Mouse (Mus musculus) midbrain, postnatal 0 days (tissue): ENCODE results near the gene Tead1. TPM values are rescaled to one million over a fixed set of nuclear protein-coding genes. Genes with fewer than 3 reads are reported as not detected.

Experiments used
- ATAC-seq: fragments of 200-750 bp; cut with Nextera tagmentation; 2 replicates; pipeline ENCODE4 v1.8.0; 2017; ENCODE audit warnings: moderate number of reproducible peaks, mild to moderate bottlenecking, moderate TSS enrichment, moderate library complexity; ENCODE audit not compliant: low FRiP score
- DNase-seq: peaks from one replicate; pipeline ENCODE4 v3.0.0-alpha.2; 2015; ENCODE audit warnings: low spot score
- H3K27ac ChIP-seq: fragments of 300-500 bp; sonication (generic); 2 replicates; pipeline ENCODE4 v1.5.1; 2014; ENCODE audit warnings: low read depth, mild to moderate bottlenecking, low read length, mixed read lengths
- H3K27me3 ChIP-seq: fragments of 300-500 bp; sonication (generic); 2 replicates; pipeline ENCODE4 v1.6.1; 2014; ENCODE audit warnings: low read length, control low read depth, mixed read lengths; ENCODE audit not compliant: insufficient read depth
- H3K36me3 ChIP-seq: fragments of 300-500 bp; sonication (generic); 2 replicates; pipeline ENCODE4 v1.6.1; 2014; ENCODE audit warnings: low read length, control low read depth, mixed read lengths; ENCODE audit not compliant: insufficient read depth
- H3K4me1 ChIP-seq: fragments of 300-500 bp; sonication (generic); 2 replicates; pipeline ENCODE4 v1.6.1; 2014; ENCODE audit warnings: mild to moderate bottlenecking, control low read depth, antibody characterized with exemption, low read length, mixed read lengths; ENCODE audit not compliant: insufficient read depth
- H3K4me2 ChIP-seq: fragments of 300-500 bp; sonication (generic); 2 replicates; pipeline ENCODE4 v1.6.1; 2014; ENCODE audit warnings: low read depth, mild to moderate bottlenecking, low read length, mixed read lengths; ENCODE audit not compliant: poor library complexity, severe bottlenecking
- H3K4me3 ChIP-seq: fragments of 300-500 bp; sonication (generic); 2 replicates; pipeline ENCODE4 v1.5.1; 2014; ENCODE audit warnings: low read depth, mild to moderate bottlenecking, low read length, moderate library complexity
- H3K9ac ChIP-seq: fragments of 300-500 bp; sonication (generic); replicated peaks from 2 replicates; pipeline ENCODE4 v1.6.1; 2014; ENCODE audit warnings: mild to moderate bottlenecking, low read length, moderate library complexity, mixed read lengths; ENCODE audit not compliant: poor library complexity, severe bottlenecking
- H3K9me3 ChIP-seq: fragments of 300-500 bp; sonication (generic); 2 replicates; pipeline ENCODE4 v1.6.1; 2016; ENCODE audit warnings: low read length, control low read depth
- CTCF ChIP-seq: IDR thresholded peaks from 2 replicates; pipeline ENCODE4 v1.5.1; 2016; ENCODE audit warnings: antibody characterized with exemption, mild to moderate bottlenecking
- WGBS: fragments of 180-500 bp; shearing (Covaris S2); extraction: QIAGEN DNeasy Blood & Tissue Kit; methylation state at CpG from one replicate; pipeline ENCODE4 v1.1.7; 2014; 5-methylcytosine and 5-hydroxymethylcytosine counted together
- polyA plus RNA-seq: library from polyadenylated mRNA; unstranded; fragments of >200 nt; fragmentation: Nextera tagmentation; extraction: Ambion mirVana; gene quantifications from 2 replicates; pipeline ENCODE4 v1.2.1, GENCODE M21; 2015
- total RNA-seq: library from RNA; depleted of rRNA; stranded (reverse); fragments of >200 nt; gene quantifications from 2 replicates; pipeline ENCODE4 v1.2.3, GENCODE M21; 2014

Tead1 gene
- total and polyA plus RNA-seq, 2 experiments from 2014 or later = 8.0 to 16.6 TPM

GRCm38 (mm10) chr7:112706756-112707155, 27.6 kb downstream of the Tead1 start:
- 71% methylated on average over 3 of the region's 4 CpGs for WGBS

GRCm38 (mm10) chr7:112710409-112711107, 31.4 kb downstream of the Tead1 start:
- no peak for TF ChIP-seq CTCF
- ATAC-seq (no peak), DNase-seq (no peak)
- H3K36me3 ChIP-seq = no peaks in the 10 kb centered on the region
- H3K27ac ChIP-seq = no peak overlapping the region
- no peak overlapping the region for H3K4me3 ChIP-seq
- no peaks in the 10 kb centered on the region for H3K27me3 ChIP-seq
- WGBS = 94% methylated on average over 7 of the region's 7 CpGs
- H3K4me1 ChIP-seq = no peaks in the 10 kb centered on the region
- no peaks in the 10 kb centered on the region for H3K9me3 ChIP-seq
- H3K9ac ChIP-seq = no peak overlapping the region
- no peak overlapping the region for H3K4me2 ChIP-seq

More at GRCm38 (mm10) chr7:112706756-112707155, 27.6 kb downstream of the Tead1 start:
- no peak for ATAC-seq
- H3K9me3 ChIP-seq = no peaks in the 10 kb centered on the region
- no peak for TF ChIP-seq CTCF
- H3K4me2 ChIP-seq = no peak overlapping the region
- H3K4me3 ChIP-seq = no peak overlapping the region
- no peaks in the 10 kb centered on the region for H3K4me1 ChIP-seq
- no peak for DNase-seq
- H3K9ac ChIP-seq = no peak overlapping the region
- no peaks in the 10 kb centered on the region for H3K27me3 ChIP-seq
- no peaks in the 10 kb centered on the region for H3K36me3 ChIP-seq
- H3K27ac ChIP-seq = no peak overlapping the region

- no peak overlapping the region for H3K4me2 ChIP-seq
- WGBS = 93% methylated on average over 5 of the region's 5 CpGs
- H3K4me3 ChIP-seq = no peak overlapping the region
- H3K36me3 ChIP-seq = no peaks in the 10 kb centered on the region
- ATAC-seq = no peak
- H3K9ac ChIP-seq = no peak overlapping the region
- H3K27ac ChIP-seq = no peak overlapping the region
- H3K4me1 ChIP-seq = no peaks in the 10 kb centered on the region
- no peak for TF ChIP-seq CTCF
- H3K27me3 ChIP-seq = no peaks in the 10 kb centered on the region
- DNase-seq = no peak
- H3K9me3 ChIP-seq = no peaks in the 10 kb centered on the region
Measured at GRCm38 (mm10) chr7:112711977-112712376, 32.9 kb downstream of the Tead1 start.

- 0 out of 2 replicates have a peak, but pooled peaks have one; percentile 21 for TF ChIP-seq CTCF
- DNase-seq (no peak), ATAC-seq (no peak)
- Histone ChIP-seq H3K27ac (no peak overlapping the region), H3K9ac (no peak overlapping the region), H3K4me2 (no peak overlapping the region), H3K4me3 (no peak overlapping the region), H3K27me3 (no peaks in the 10 kb centered on the region), H3K36me3 (no peaks in the 10 kb centered on the region), H3K4me1 (no peaks in the 10 kb centered on the region), H3K9me3 (no peaks in the 10 kb centered on the region)
- WGBS = 62% methylated on average over 5 of the region's 5 CpGs
Measured at GRCm38 (mm10) chr7:112713509-112713908, 34.4 kb downstream of the Tead1 start.

- WGBS = 79% methylated on average over 6 of the region's 6 CpGs
Measured at GRCm38 (mm10) chr7:112714783-112715182, 35.7 kb downstream of the Tead1 start.

GRCm38 (mm10) chr7:112716701-112717100, 37.6 kb downstream of the Tead1 start:
- Histone ChIP-seq H3K27me3 (no peaks in the 10 kb centered on the region), H3K9ac (no peak overlapping the region), H3K4me3 (no peak overlapping the region), H3K9me3 (no peaks in the 10 kb centered on the region), H3K27ac (no peak overlapping the region), H3K36me3 (no peaks in the 10 kb centered on the region), H3K4me1 (peaks cover 11% of the 10 kb centered on the region), H3K4me2 (no peak overlapping the region)
- DNase-seq (no peak), ATAC-seq (no peak)
- no peak for TF ChIP-seq CTCF
- 90% methylated on average over 6 of the region's 6 CpGs for WGBS

More at GRCm38 (mm10) chr7:112714783-112715182, 35.7 kb downstream of the Tead1 start:
- Histone ChIP-seq H3K36me3 (no peaks in the 10 kb centered on the region), H3K27me3 (no peaks in the 10 kb centered on the region), H3K4me1 (no peaks in the 10 kb centered on the region), H3K4me3 (no peak overlapping the region), H3K4me2 (no peak overlapping the region), H3K9me3 (no peaks in the 10 kb centered on the region), H3K27ac (no peak overlapping the region), H3K9ac (no peak overlapping the region)
- no peak for TF ChIP-seq CTCF
- no peak for DNase-seq
- ATAC-seq = no peak
